Mouse (Mus musculus) CH12.LX (cell line): ENCODE measurements around the gene Gm20388. TPM values are rescaled to one million over a fixed set of nuclear protein-coding genes. Genes with fewer than 3 reads are reported as not detected.

Source experiments
- DNase-seq: peaks from one replicate; pipeline ENCODE4 v3.0.0-alpha.2; 2013; ENCODE audit errors: extremely low read depth
- H3K27ac ChIP-seq: 2 replicates; pipeline ENCODE4 v1.5.1; 2012; ENCODE audit warnings: low read depth, mild to moderate bottlenecking, control low read depth, moderate library complexity; ENCODE audit not compliant: insufficient read depth
- H3K27me3 ChIP-seq: replicated peaks from 2 replicates; pipeline ENCODE3; 2012; ENCODE audit warnings: inconsistent platforms
- H3K36me3 ChIP-seq, 2 experiments: replicated peaks in 1 of 2; 2 replicates each; pipeline versions ENCODE3 to v1.6.1; 2012; ENCODE audit warnings: inconsistent platforms in 1 of 2, low read length in 1 of 2, mild to moderate bottlenecking in 1 of 2, mixed read lengths in 1 of 2, moderate library complexity in 1 of 2; ENCODE audit not compliant: control insufficient read depth in 1 of 2, insufficient read depth in 1 of 2
- H3K4me1 ChIP-seq, 2 experiments: 2 replicates each; pipeline ENCODE4 v1.6.1; 2012; ENCODE audit warnings: inconsistent platforms in 1 of 2, moderate library complexity in 1 of 2; ENCODE audit not compliant: insufficient read depth in 2 of 2, control insufficient read depth in 1 of 2
- H3K4me2 ChIP-seq: 2 replicates; pipeline ENCODE4 v1.6.1; 2012; ENCODE audit warnings: low read depth, mild to moderate bottlenecking, control low read depth; ENCODE audit not compliant: poor library complexity, insufficient read depth, severe bottlenecking
- H3K4me3 ChIP-seq, 3 experiments: fragments of 150-350 bp in 1 of 3; sonication (generic) in 1 of 3; replicated peaks in 1 of 3; 2 replicates each; pipeline versions ENCODE3 to v1.5.1; 2011 to 2012; ENCODE audit warnings: low read depth in 2 of 3, low read length in 2 of 3, mild to moderate bottlenecking in 2 of 3, moderate library complexity in 2 of 3, control low read depth in 1 of 3, improper control_type of control experiment in 1 of 3, inconsistent platforms in 1 of 3, mixed read lengths in 1 of 3; ENCODE audit not compliant: poor library complexity in 1 of 3
- H3K79me2 ChIP-seq: replicated peaks from 2 replicates; pipeline ENCODE4 v1.6.1; 2012; ENCODE audit warnings: mild to moderate bottlenecking, moderate library complexity; ENCODE audit not compliant: control insufficient read depth, poor library complexity, insufficient read depth, severe bottlenecking; ENCODE audit errors: extremely low read depth
- H3K9ac ChIP-seq: 2 replicates; pipeline ENCODE4 v1.6.1; 2012; ENCODE audit warnings: low read depth, mild to moderate bottlenecking, control low read depth, moderate library complexity; ENCODE audit not compliant: insufficient read depth
- H3K9me3 ChIP-seq: replicated peaks from 2 replicates; pipeline ENCODE3; 2012; ENCODE audit warnings: low read length, inconsistent platforms, mixed read lengths
- CHD2 ChIP-seq: IDR thresholded peaks from 2 replicates; pipeline ENCODE4 v1.6.1; 2011; ENCODE audit warnings: low read length, improper control_type of control experiment
- CTCF ChIP-seq, 2 experiments: IDR thresholded peaks in 1 of 2; conservative IDR thresholded peaks in 1 of 2; 2 replicates each; pipeline ENCODE4 v1.5.1; 2011 to 2012; ENCODE audit warnings: low read depth in 2 of 2, low read length in 2 of 2, improper control_type of control experiment in 1 of 2, inconsistent platforms in 1 of 2, mild to moderate bottlenecking in 1 of 2, moderate library complexity in 1 of 2
- ETS1 ChIP-seq: conservative IDR thresholded peaks from 2 replicates; pipeline ENCODE4 v1.6.1; 2012; ENCODE audit warnings: low read depth, mild to moderate bottlenecking, inconsistent platforms, low read length, improper control_type of control experiment, moderate library complexity
- GABPA ChIP-seq: IDR thresholded peaks from 2 replicates; pipeline ENCODE4 v1.6.1; 2012; ENCODE audit warnings: low read depth, low read length, improper control_type of control experiment, inconsistent platforms; ENCODE audit not compliant: insufficient replicate concordance
- HCFC1 ChIP-seq: IDR thresholded peaks from 2 replicates; pipeline ENCODE4 v1.6.1; 2012; ENCODE audit warnings: low read depth, mild to moderate bottlenecking, inconsistent platforms, low read length, improper control_type of control experiment
- JUND ChIP-seq: conservative IDR thresholded peaks from 2 replicates; pipeline ENCODE4 v1.6.1; 2011; ENCODE audit warnings: low read depth, low read length, improper control_type of control experiment
- KAT2A ChIP-seq: IDR thresholded peaks from 2 replicates; pipeline ENCODE4 v1.6.1; 2012; ENCODE audit warnings: low read length, improper control_type of control experiment, inconsistent platforms; ENCODE audit not compliant: insufficient replicate concordance
- MAFK ChIP-seq: IDR thresholded peaks from 2 replicates; pipeline ENCODE4 v1.6.1; 2011; ENCODE audit warnings: low read length, improper control_type of control experiment; ENCODE audit not compliant: insufficient replicate concordance
- MAX ChIP-seq: IDR thresholded peaks from 2 replicates; pipeline ENCODE4 v1.6.1; 2011; ENCODE audit warnings: low read length, improper control_type of control experiment
- MEF2A ChIP-seq: IDR thresholded peaks from 2 replicates; pipeline ENCODE4 v1.6.1; 2014; ENCODE audit warnings: low read depth, mild to moderate bottlenecking, inconsistent platforms, low read length, improper control_type of control experiment, borderline replicate concordance
- MYC ChIP-seq: IDR thresholded peaks from 2 replicates; pipeline ENCODE4 v1.6.1; 2011; ENCODE audit warnings: low read depth, mild to moderate bottlenecking, improper control_type of control experiment, low read length
- NELFE ChIP-seq: IDR thresholded peaks from 2 replicates; pipeline ENCODE4 v1.6.1; 2011; ENCODE audit warnings: low read depth, low read length, improper control_type of control experiment
- PAX5 ChIP-seq: IDR thresholded peaks from 2 replicates; pipeline ENCODE4 v1.6.1; 2012; ENCODE audit warnings: low read length, inconsistent platforms, mixed read lengths
- POLR2AphosphoS2 ChIP-seq: IDR thresholded peaks from 2 replicates; pipeline ENCODE4 v1.6.1; 2011; ENCODE audit warnings: low read depth, low read length, improper control_type of control experiment
- RCOR1 ChIP-seq: conservative IDR thresholded peaks from 2 replicates; pipeline ENCODE4 v1.6.1; 2012; ENCODE audit warnings: low read depth, mild to moderate bottlenecking, inconsistent platforms, low read length, improper control_type of control experiment
- SIN3A ChIP-seq: IDR thresholded peaks from 2 replicates; pipeline ENCODE4 v1.6.1; 2012; ENCODE audit warnings: low read length, improper control_type of control experiment, inconsistent platforms
- TCF12 ChIP-seq: IDR thresholded peaks from 2 replicates; pipeline ENCODE4 v1.6.1; 2014; ENCODE audit warnings: low read depth, mild to moderate bottlenecking, inconsistent platforms, low read length, improper control_type of control experiment
- UBTF ChIP-seq: IDR thresholded peaks from 2 replicates; pipeline ENCODE4 v1.6.1; 2012; ENCODE audit warnings: low read depth, mild to moderate bottlenecking, inconsistent platforms, low read length, improper control_type of control experiment, moderate library complexity
- USF1 ChIP-seq: IDR thresholded peaks from 2 replicates; pipeline ENCODE4 v1.6.1; 2014; ENCODE audit warnings: low read depth, mild to moderate bottlenecking, inconsistent platforms, low read length, improper control_type of control experiment
- ZC3H11A ChIP-seq: IDR thresholded peaks from 2 replicates; pipeline ENCODE4 v1.6.1; 2012; ENCODE audit warnings: low read depth, mild to moderate bottlenecking, inconsistent platforms, low read length, improper control_type of control experiment
- ZMIZ1 ChIP-seq: IDR thresholded peaks from 2 replicates; pipeline ENCODE4 v1.6.1; 2012; ENCODE audit warnings: low read depth, mild to moderate bottlenecking, inconsistent platforms, low read length, improper control_type of control experiment
- dilution Hi-C: fragments of 300-500 bp; cut with MboI; formaldehyde crosslinking; loops from 2 replicates; pipeline ENCODE4 v1.14.3; 2020; ENCODE audit warnings: low sequenced_read_pairs; ENCODE audit not compliant: extremely low pct_unique_long_range_greater_than_20kb, extremely low pct_ligation_motif_present
- in situ Hi-C: fragments of 300-500 bp; cut with MboI; formaldehyde crosslinking; loops from 3 replicates; pipeline ENCODE4 v1.14.3; 2019; ENCODE audit warnings: low sequenced_read_pairs, low pct_ligation_motif_present, low pct_unique_long_range_greater_than_20kb, mixed read lengths
- polyA plus RNA-seq: library from polyadenylated mRNA; unstranded; fragments of >175 nt; gene quantifications from 2 replicates; pipeline ENCODE4 v1.2.1, GENCODE M21; 2012; ENCODE audit warnings: low read depth; ENCODE audit not compliant: insufficient read length
- total RNA-seq, 2 experiments: library from RNA; depleted of rRNA; stranded (reverse); fragments of 300-350 nt in 1 of 2; fragments of >200 nt in 1 of 2; gene quantifications; 2 replicates each; pipeline ENCODE4 v1.2.3; 2012 to 2014

The Gm20388 gene
- total and polyA plus RNA-seq, 3 experiments: 14.8 to 26.3 (median 22.2) TPM

DNA sequence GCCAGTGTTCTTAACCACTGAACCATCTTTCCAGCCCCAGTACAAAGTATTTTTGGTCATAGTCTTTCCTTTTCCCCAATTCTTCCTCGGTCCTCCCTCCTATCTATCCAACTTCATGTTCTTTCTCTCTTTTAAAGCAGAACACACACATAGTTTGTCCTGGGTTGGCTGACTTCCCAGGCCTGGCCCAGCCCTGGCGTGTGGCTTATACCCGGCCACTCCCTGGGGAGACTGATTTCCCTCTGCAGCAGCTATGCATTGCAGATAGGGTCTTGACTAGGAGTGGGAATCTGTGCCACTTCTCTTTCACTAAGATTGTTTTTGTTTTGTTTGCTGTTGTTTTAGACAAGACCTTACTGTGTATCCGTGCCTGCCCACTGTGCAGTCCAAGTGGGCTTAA is 3160.5 kb downstream of the Gm20388 start:
- TF ChIP-seq ZMIZ1 (no peak), PAX5 (no peak), UBTF (no peak)
- H3K4me1 ChIP-seq: peaks cover 5 to 16% of the 10 kb centered on the region in 2 experiments
- in situ Hi-C loops (no loop called here), dilution Hi-C loops (no loop called here)
- H3K27me3 ChIP-seq: no peaks in the 10 kb centered on the region
- H3K9me3 ChIP-seq: no peaks in the 10 kb centered on the region
- H3K36me3 ChIP-seq: peaks cover 28 to 77% of the 10 kb centered on the region in 2 experiments
- H3K27ac ChIP-seq: no peak overlapping the region
- no peak overlapping the region for H3K4me2 ChIP-seq
- no peak overlapping the region for H3K4me3 ChIP-seq
- no peak for DNase-seq
- H3K9ac ChIP-seq: no peak overlapping the region
- H3K79me2 ChIP-seq: peaks cover 7% of the 10 kb centered on the region

DNA sequence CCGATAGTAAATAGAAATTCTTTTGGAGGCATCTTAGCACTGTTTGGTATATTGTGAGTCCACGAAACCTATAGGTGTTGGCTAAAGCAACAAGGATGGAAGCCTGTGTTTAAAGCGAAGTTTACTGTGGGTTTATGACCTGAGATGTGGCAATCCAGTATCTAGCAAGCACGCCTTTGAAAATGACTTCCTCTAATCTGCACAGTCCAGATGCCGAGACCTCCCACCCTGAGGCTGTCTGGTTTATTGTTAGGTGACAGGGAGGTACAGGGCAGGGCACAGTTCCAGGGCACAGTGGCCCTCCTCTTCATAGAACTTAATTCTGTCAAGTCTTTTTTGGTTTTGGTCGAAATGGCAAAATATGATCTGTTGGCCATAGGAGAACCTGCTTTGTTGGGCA is 3166.6 kb downstream of the Gm20388 start:
- no peaks in the 10 kb centered on the region for H3K27me3 ChIP-seq
- H3K4me1 ChIP-seq: no peaks in the 10 kb centered on the region
- TF ChIP-seq JUND: no peak
- TF ChIP-seq CTCF (conservative IDR thresholded peaks at IDR 0.05 in 1 of 2, IDR thresholded peaks at IDR 0.05 in 1 of 2; ENCODE audit: low read depth in 2 of 2, low read length in 2 of 2): no peak
- no peak for TF ChIP-seq USF1
- TF ChIP-seq PAX5: no peak
- TF ChIP-seq RCOR1: no peak
- TF ChIP-seq NELFE: no peak
- no peak for TF ChIP-seq SIN3A
- no peak for TF ChIP-seq ETS1
- TF ChIP-seq MYC: no peak
- TF ChIP-seq POLR2AphosphoS2: no peak
- no peak for TF ChIP-seq MAX
- TF ChIP-seq ZC3H11A: no peak
- no peak for TF ChIP-seq TCF12
- no peak for TF ChIP-seq MEF2A
- no peak for TF ChIP-seq HCFC1
- TF ChIP-seq GABPA: no peak
- no peak for TF ChIP-seq MAFK
- no peak for TF ChIP-seq KAT2A
- no peak for TF ChIP-seq CHD2
- TF ChIP-seq, all 38 proteins: peak for 0
- no peak overlapping the region for H3K4me3 ChIP-seq
- peaks cover 58 to 93% of the 10 kb centered on the region in 2 experiments for H3K36me3 ChIP-seq
- H3K27ac ChIP-seq: no peak overlapping the region
- no peaks in the 10 kb centered on the region for H3K9me3 ChIP-seq
- in situ Hi-C loops: no loop called here
- no peaks in the 10 kb centered on the region for H3K79me2 ChIP-seq
- no peak overlapping the region for H3K4me2 ChIP-seq
- dilution Hi-C loops: no loop called here
- H3K9ac ChIP-seq: no peak overlapping the region
- no peak for DNase-seq
